Mouse (Mus musculus) spleen, adult 2 months (tissue): ENCODE results near the gene Slc5a5. TPM values are rescaled to one million over a fixed set of nuclear protein-coding genes. Genes with fewer than 3 reads are reported as not detected.
A peak's percentile ranks its signal among the peaks of the same experiment; 100 is the strongest.

Experiments
- DNase-seq, 2 experiments: peaks; one replicate each; pipeline versions ENCODE4 v3.0.0 to v3.0.0-alpha.2; 2012 to 2021; ENCODE audit warnings: low spot score in 2 of 2, low read depth in 1 of 2
- H3K27ac ChIP-seq: fragments of 200-500 bp; 2 replicates; pipeline ENCODE4 v1.5.1; 2012; ENCODE audit warnings: low read length, inconsistent platforms; ENCODE audit not compliant: insufficient read depth
- H3K27me3 ChIP-seq: fragments of 200-500 bp; 2 replicates; pipeline ENCODE4 v1.6.1; 2012; ENCODE audit warnings: mild to moderate bottlenecking, moderate library complexity, low read length, inconsistent platforms; ENCODE audit not compliant: control insufficient read depth, insufficient read depth
- H3K36me3 ChIP-seq: fragments of 200-500 bp; 2 replicates; pipeline ENCODE4 v1.6.1; 2012; ENCODE audit warnings: mild to moderate bottlenecking, low read length, inconsistent platforms; ENCODE audit not compliant: control insufficient read depth, insufficient read depth
- H3K4me1 ChIP-seq: fragments of 200-500 bp; 2 replicates; pipeline ENCODE4 v1.6.1; 2011; ENCODE audit warnings: inconsistent platforms; ENCODE audit not compliant: control insufficient read depth, insufficient read depth, insufficient read length
- H3K4me3 ChIP-seq: fragments of 200-500 bp; 2 replicates; pipeline ENCODE4 v1.5.1; 2011; ENCODE audit warnings: mild to moderate bottlenecking, inconsistent platforms; ENCODE audit not compliant: insufficient read depth, insufficient read length; ENCODE audit errors: extremely low read depth
- CTCF ChIP-seq: fragments of 200-500 bp; IDR thresholded peaks from 2 replicates; pipeline ENCODE4 v1.5.1; 2011; ENCODE audit warnings: mild to moderate bottlenecking, inconsistent platforms; ENCODE audit not compliant: insufficient read depth, insufficient read length, insufficient replicate concordance; ENCODE audit errors: extremely low read depth
- POLR2A ChIP-seq: fragments of 200-500 bp; IDR thresholded peaks from 2 replicates; pipeline ENCODE4 v1.6.1; 2011; ENCODE audit warnings: low read depth, low read length, inconsistent platforms
- WGBS: fragments of 180-500 bp; shearing (Covaris S2); methylation state at CpG from one replicate; pipeline ENCODE4 v1.1.7; 2018; 5-methylcytosine and 5-hydroxymethylcytosine counted together
- polyA plus RNA-seq: library from polyadenylated mRNA; depleted of rRNA; stranded (reverse); fragments of >200 nt; gene quantifications from 2 replicates; pipeline ENCODE4 v1.2.3, GENCODE M21; 2012; rRNA removed

The Slc5a5 gene
- 1.0 and 1.1 TPM in 2 replicates for polyA plus RNA-seq

DNA sequence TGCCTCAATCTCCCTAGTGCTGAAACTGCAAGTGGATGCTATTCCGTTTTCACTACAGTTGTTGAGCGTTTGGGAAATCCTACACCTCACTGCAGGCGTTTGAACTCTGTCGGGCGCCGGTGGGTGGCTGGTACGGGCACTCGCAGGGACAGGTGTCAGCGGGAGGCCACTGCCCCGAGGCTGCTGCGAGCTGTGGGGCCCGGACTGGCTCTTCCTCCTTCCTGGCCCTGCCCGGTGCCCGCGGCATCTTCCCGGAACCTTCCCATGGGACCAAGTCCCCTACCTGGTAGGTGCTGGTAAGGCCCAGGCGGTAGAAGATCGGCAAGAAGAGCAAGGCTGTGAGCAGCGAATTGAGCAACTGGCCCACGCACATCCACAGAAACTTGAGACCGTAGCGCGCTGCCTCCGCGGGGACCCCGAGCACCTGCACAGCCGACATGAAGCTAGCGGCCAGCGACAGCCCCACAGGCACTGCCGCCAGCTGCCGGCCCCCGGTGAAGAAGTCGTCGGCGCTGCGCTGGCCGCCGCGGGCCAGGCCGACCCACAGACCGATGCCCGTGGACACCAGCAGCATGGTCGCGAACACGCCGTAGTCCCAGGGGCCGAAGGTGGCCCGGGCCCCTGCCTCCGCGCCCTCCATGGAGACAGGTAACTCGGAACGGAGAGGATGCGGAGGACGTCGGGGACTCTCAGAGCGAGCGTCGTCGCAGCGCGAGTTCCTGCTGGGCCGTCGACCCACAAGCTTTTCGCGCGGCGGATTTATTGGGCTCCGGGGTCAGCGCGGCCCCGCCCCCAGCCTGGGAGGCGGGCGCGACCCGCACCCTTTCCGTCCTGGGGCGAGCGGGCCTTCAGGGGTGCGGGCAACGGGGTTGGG, at the start of gene Slc5a5:
Slc5a5 (minus strand) TSS at position 736 of the 874 bp plus-strand sequence.
- H3K27me3 ChIP-seq: peaks cover 25% of the 10 kb centered on the region
- no peak within 1 kb of the TSS for H3K27ac ChIP-seq
- no peak for DNase-seq
- TF ChIP-seq POLR2A (no peak), CTCF (no peak)
- peaks cover 22% of the 10 kb centered on the region for H3K36me3 ChIP-seq
- peak within 1 kb of the TSS; percentile 3; the same call in 1 of the 2 replicates for H3K4me3 ChIP-seq
- peaks cover 15% of the 10 kb centered on the region for H3K4me1 ChIP-seq
- WGBS: 8% methylated on average over 80 of the region's 80 CpGs

DNA sequence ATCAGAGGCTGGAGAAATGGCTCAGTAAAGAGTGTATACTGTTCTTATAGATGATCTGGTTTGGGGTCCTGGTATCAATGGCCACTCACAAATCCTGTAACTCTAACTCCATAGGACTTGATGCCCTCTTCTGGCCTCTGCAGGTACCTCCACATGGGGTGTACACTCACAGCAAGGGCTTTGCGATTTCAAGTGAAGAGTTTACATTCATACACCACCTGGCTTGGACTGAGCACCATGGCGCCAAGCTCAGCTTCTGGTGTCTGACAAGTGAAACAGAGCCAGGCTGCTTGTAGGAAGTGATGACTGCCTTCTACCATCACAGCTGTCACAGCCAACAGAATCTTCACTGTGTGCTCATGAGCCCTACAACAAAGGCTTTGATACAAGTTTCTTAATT, 48.9 kb upstream of the Slc5a5 start:
- WGBS: 65% methylated on average over 2 of the region's 2 CpGs
- DNase-seq: no peak
- no peak overlapping the region for H3K27ac ChIP-seq
- H3K36me3 ChIP-seq: no peaks in the 10 kb centered on the region
- TF ChIP-seq CTCF: no peak
- TF ChIP-seq POLR2A: no peak
- no peaks in the 10 kb centered on the region for H3K27me3 ChIP-seq
- no peaks in the 10 kb centered on the region for H3K4me1 ChIP-seq
- H3K4me3 ChIP-seq: no peak overlapping the region

DNA sequence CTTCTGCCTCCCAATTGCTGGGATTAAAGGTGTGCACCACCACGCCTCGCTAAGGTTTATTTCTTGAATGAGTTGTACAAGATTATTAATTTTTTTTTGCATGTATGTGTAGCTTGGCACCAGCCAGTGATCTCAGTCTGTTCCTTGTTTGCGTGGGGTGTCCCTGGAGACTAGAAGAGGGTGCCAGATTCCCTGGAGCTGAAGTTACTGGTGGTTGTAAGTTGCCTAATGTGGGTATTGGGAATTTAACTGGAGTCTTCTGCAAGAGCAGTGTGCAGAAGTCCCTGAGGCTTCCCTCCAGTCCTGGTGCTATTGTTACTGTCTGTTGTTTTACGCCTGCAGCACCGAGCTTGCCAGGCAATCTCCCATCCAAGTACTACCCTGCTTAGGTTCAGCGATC, 44.6 kb upstream of the Slc5a5 start:
- 78% methylated on average over 6 of the region's 6 CpGs for WGBS
- DNase-seq: no peak
- Histone ChIP-seq H3K4me1 (no peaks in the 10 kb centered on the region), H3K4me3 (no peak overlapping the region), H3K27ac (no peak overlapping the region), H3K36me3 (no peaks in the 10 kb centered on the region), H3K27me3 (no peaks in the 10 kb centered on the region)
- no peak for TF ChIP-seq CTCF
- TF ChIP-seq POLR2A: no peak

DNA sequence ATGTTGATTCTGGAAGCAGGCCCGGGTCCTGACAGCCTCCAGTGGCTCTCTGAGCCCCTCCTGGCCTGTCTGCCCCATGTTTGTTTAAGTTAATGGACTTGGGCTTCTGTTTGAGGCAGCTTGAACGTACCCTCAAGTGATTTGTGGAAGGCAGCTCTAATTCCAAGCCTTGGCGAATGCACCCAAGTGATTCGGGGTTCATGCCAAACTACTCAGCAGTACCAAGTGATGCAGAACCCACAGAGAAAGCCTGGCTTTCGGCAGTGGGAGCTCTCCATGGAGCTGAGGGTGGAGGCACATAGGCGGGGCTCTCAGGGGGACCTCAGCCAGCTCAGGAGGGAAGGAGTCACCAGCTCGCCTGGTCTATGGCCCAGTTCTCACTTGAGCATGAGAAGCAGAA, 42.2 kb upstream of the Slc5a5 start:
- 73% methylated on average over 7 of the region's 7 CpGs for WGBS
- TF ChIP-seq CTCF (no peak), POLR2A (no peak)
- Histone ChIP-seq H3K36me3 (no peaks in the 10 kb centered on the region), H3K4me1 (no peaks in the 10 kb centered on the region), H3K27me3 (no peaks in the 10 kb centered on the region), H3K4me3 (no peak overlapping the region), H3K27ac (no peak overlapping the region)
- DNase-seq: no peak

DNA sequence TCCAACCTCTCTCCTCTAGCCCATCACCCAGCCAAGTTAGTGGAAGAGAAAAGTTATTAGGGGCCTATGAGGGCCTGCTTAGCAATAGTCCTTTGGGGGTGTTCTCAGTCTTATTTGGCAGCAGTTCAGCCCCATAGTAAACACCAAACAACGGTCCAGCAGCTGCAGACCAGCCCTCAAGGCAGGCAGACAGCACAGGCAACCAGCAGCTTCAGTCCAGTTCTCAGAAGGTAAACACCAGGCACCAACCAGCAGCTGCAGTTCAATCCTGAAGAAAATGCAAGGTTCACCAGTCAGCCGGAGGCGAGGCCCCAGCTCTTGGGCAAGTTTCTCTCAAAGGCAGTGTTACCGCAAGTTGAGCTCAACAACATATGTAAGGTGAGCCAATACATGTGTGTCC, 40.5 kb upstream of the Slc5a5 start:
- H3K4me1 ChIP-seq: no peaks in the 10 kb centered on the region
- TF ChIP-seq CTCF (no peak), POLR2A (no peak)
- H3K36me3 ChIP-seq: no peaks in the 10 kb centered on the region
- no peak for DNase-seq
- no peak overlapping the region for H3K4me3 ChIP-seq
- 91% methylated on average over 4 of the region's 4 CpGs for WGBS
- H3K27ac ChIP-seq: no peak overlapping the region
- H3K27me3 ChIP-seq: no peaks in the 10 kb centered on the region

DNA sequence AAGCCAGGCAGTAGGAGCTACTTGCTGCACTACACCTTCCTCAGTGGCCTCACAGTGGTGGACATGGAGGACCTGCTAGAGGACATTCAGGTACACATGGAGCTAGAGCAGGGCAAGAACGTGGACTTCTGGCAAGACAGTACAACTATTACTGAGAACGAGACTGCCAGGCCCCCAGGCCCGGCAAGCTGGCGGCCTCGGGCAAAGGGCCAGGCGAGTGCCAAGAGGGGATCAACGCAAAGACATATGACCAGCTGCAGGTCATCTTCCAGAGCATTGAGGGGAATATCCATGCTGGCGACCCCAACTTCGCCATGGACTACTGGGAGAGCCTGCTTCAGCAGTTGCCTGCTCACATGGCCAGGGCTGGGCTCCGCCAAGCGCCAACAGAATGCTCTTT, 39.2 kb upstream of the Slc5a5 start:
- Histone ChIP-seq H3K36me3 (no peaks in the 10 kb centered on the region), H3K27me3 (no peaks in the 10 kb centered on the region), H3K27ac (no peak overlapping the region), H3K4me3 (no peak overlapping the region), H3K4me1 (no peaks in the 10 kb centered on the region)
- no peak for DNase-seq
- no peak for TF ChIP-seq CTCF
- no peak for TF ChIP-seq POLR2A
- WGBS: 89% methylated on average over 11 of the region's 11 CpGs

DNA sequence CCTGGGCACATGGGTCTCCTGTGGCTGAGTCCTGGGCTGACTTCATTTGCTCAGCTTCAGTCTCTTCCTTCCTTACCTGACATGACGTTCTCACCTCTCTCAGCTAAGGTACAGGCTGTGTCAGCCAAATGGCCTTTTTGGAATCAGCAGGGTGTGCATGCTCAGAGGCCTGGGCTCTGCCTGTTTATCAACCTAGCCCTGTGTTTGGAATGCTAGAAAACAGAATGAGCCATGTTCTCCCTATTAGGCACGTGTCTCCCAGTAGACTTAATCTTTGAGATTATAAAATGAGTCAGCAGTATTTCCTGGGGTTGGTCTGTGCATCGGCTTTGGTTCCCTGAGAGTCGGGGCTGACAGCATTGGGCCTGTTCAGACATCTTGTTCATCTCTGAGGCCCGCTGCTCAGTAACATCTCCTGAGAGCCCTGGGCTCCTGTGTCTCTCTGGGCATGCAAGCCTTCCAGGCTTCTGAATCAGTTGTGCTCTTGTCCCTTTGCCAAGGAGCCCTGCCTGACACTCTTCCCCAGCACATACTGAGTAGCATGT, 36.3 kb upstream of the Slc5a5 start:
- 61% methylated on average over 5 of the region's 5 CpGs for WGBS

More for the DNA sequence above, 36.3 kb upstream of the Slc5a5 start:
- Histone ChIP-seq H3K27ac (no peak overlapping the region), H3K4me3 (no peak overlapping the region), H3K27me3 (no peaks in the 10 kb centered on the region), H3K36me3 (no peaks in the 10 kb centered on the region), H3K4me1 (no peaks in the 10 kb centered on the region)
- no peak for TF ChIP-seq POLR2A
- TF ChIP-seq CTCF: no peak
- DNase-seq: no peak
